Mouse (Mus musculus): ENCODE results near the gene Nrg3. TPM values are rescaled to one million over a fixed set of nuclear protein-coding genes. Genes with fewer than 3 reads are reported as not detected.
A peak's percentile ranks its signal among the peaks of the same experiment; 100 is the strongest.

The Nrg3 gene
- total RNA-seq (2021): 10 to 100 TPM; 66.5 to 78.1 TPM

GRCm38 (mm10) chr14:39472790-39473761 is at the start of gene Nrg3:
Gene Nrg3 (minus strand): TSS chr14:39473088.
- intact Hi-C loops (cut with DNase I): loop anchor here (5.0 kb wide), 1 partner anchor 476 kb away; no protein-coding TSS in a partner anchor
- peak; percentile 67 to 75 for DNase-seq (ENCODE audit: low spot score in 2 of 2)

DNA sequence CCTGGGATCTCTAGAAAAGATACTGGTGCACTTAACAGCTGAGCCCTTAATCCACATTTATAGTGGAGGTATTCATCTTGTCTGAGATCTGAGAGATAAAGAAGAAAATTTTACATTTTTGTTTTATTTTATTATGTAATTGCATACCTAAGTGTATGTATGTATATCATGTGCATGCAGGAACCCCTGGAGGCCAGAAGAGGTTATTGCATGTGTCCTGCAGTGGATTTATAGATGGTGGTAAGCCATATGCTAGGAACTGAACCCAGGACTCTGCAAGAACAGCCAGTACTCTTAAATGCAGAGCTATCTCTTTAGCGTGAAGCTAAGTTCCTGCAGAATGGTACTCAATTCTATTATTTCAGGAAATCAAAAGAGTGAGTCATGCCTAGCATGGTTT is 36.1 kb upstream of the Nrg3 start:
- no peak for DNase-seq (ENCODE audit: low spot score in 2 of 2)
- intact Hi-C loops (cut with DNase I): no loop called here

DNA sequence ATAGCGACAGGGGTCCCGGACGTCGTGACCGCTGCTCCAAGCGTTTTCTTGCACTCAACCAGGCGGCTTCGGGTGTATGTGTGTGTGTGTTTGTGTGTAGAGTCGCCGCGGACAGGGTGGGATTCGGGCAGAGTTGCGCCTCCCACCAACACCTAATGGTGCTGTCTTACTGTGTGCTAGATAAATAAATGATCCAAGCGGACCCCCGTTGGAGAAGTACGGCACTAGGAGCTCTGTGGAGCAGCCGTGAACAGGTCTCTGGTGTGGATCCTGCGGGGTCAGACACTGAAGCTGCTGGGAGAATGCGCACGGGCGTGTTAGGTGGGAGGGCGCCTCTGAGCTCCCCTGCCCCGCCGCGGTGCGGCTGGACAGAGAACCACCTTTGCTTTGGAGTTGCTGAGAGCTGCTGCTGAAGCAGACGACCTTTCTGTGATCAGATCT is 903 bp upstream of the Nrg3 start:
- peak; percentile 62 to 78 for DNase-seq (ENCODE audit: low spot score in 2 of 2)
- intact Hi-C loops (cut with DNase I): loop anchor here (5.0 kb wide), 1 partner anchor 476 kb away; no protein-coding TSS in a partner anchor

DNA sequence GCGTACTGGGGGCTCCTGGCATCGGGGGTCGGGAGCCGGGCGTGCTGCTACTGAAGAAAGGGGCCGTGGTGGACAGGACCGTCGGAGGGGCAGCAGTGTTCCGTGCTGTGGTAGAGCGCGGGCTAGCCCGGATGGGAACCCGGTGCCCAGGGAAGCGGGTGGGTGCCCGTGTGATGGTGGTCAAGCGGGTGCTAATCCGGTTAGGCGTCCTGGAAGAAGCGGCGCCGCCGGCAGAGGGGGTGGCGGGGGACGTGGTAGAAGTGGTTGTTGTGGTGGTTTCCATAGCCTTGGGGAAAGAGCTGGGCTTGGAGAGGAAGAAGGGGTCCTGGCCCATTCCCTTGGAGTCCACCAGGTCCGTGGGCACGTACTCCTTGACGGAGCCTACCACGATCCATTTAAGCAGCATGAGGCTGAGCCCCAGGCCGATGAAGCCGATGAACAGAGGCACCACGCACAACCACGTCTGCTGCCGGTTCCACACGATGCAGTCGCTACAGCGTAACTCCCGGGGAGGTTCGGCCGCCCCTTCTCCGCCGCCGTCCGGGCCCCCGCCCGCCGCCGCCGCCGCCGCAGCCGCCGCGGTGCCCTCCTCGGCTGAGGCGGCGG is 639 bp downstream of the Nrg3 start:
- peak; percentile 49 to 56 for DNase-seq (ENCODE audit: low spot score in 2 of 2)
- intact Hi-C loops (cut with DNase I): loop anchor here (5.0 kb wide), 1 partner anchor 475 kb away; no protein-coding TSS in a partner anchor

DNA sequence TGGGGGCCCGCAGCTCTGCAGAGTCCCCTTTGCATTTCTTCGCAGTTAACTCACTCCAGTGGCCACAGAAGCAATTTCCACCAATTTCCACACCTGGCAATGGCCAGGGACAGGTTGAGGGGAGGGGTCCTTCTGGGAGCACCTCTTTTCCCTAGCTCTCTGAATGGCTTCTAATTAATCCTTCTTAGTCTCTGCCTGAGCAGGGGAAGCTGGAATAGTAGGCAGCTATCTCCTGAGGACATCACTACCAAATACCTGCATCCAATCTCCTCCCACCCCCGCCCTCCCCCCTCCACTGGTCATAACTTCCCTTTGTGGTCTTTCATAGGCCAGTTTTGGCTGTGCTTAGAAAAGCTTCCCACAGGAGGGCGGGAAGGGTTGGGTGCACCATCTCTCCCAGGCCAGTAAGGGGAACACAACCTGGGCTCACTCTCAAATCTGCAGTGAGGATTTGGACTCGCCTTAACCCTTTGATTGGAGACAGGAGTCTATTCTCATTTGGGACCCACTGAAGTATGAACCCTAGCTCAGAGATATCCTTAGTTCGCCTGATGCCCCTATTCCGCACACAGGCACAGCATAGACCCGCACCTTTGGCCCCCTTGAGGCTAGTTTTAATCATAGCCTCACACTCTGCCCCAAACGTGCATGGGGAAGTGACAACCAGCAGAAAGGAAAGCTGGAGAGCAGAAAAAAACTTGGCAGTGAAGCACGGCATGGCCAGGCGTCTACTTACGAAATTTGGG is 1.5 kb downstream of the Nrg3 start:
- DNase-seq (ENCODE audit: low spot score in 2 of 2): peak in 1 of 2 experiments; percentile 39
- intact Hi-C loops (cut with DNase I): loop anchor here (5.0 kb wide), 1 partner anchor 474 kb away; no protein-coding TSS in a partner anchor

DNA sequence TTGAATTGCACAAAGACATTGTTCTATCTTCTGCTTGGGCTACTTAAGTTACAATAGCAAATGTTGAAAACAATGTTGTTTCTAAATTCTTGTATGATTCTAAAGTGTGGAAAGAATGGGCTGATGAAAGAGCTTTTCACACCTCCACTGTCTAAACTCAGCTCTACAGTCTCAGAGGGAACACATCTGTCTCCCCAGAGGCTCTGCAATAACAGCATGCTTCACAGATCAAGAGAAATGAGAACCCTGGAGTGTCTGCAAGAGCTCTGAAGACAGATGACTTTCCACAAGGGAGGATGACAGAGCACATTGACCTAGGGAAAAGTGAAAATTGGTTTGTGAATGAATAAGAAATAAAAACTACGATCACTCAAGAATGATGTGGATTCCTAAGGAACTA is 27.4 kb downstream of the Nrg3 start:
- intact Hi-C loops (cut with DNase I): no loop called here
- DNase-seq (ENCODE audit: low spot score in 2 of 2): no peak

DNA sequence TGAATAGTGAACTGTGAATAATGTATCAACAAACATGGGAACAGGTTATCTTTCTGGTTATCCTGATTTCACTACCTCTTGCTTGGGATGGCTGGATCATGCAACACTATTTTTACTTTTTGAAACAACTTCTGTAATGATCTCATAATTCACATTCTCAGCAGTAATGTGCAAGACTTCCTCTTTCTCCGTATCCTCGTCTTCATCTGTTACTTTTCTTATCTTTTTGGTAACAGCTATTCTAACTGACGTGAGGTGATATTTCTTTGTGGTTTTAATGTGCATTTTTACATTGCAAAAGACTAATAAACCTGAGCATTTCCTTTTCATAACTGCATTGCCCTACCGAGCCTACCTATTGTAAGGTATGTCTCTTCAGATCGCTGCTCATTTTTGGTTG is 44.4 kb downstream of the Nrg3 start:
- no peak for DNase-seq (ENCODE audit: low spot score in 2 of 2)

GRCm38 (mm10) chr14:39421874-39422273 is 51.0 kb downstream of the Nrg3 start:
- DNase-seq (ENCODE audit: low spot score in 2 of 2): no peak
- intact Hi-C loops (cut with DNase I): no loop called here

More for the DNA sequence above, 44.4 kb downstream of the Nrg3 start:
- intact Hi-C loops (cut with DNase I): no loop called here

GRCm38 (mm10) chr14:39413270-39413669 is 59.6 kb downstream of the Nrg3 start:
- no peak for DNase-seq (ENCODE audit: low spot score in 2 of 2)
- intact Hi-C loops (cut with DNase I): no loop called here

DNA sequence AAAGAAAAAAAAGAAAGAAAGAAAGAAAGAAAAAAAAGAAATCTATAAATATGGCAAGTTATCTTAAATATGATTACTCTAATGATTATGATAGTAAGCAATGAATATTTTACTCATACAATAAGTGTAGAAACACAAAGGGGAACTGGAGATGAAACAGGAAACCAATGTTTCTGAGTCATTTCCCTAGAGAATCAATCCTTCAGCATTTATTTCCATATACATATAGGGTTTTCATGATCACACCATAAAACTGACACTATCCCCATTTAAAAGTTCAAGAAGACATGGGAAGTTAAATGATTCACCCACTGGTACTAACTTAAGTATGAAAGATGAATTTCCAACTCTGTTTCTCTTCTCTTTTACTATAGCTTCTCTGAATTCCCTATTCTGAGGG is 86.0 kb downstream of the Nrg3 start:
- intact Hi-C loops (cut with DNase I): no loop called here
- DNase-seq (ENCODE audit: low spot score in 2 of 2): no peak

GRCm38 (mm10) chr14:39381321-39381720 is 91.6 kb downstream of the Nrg3 start:
- no peak for DNase-seq (ENCODE audit: low spot score in 2 of 2)
- intact Hi-C loops (cut with DNase I): no loop called here

- no peak for DNase-seq (ENCODE audit: low spot score in 2 of 2)
- intact Hi-C loops (cut with DNase I): no loop called here
These were observed 99.7 kb downstream of the Nrg3 start for GRCm38 (mm10) chr14:39373220-39373619.

DNA sequence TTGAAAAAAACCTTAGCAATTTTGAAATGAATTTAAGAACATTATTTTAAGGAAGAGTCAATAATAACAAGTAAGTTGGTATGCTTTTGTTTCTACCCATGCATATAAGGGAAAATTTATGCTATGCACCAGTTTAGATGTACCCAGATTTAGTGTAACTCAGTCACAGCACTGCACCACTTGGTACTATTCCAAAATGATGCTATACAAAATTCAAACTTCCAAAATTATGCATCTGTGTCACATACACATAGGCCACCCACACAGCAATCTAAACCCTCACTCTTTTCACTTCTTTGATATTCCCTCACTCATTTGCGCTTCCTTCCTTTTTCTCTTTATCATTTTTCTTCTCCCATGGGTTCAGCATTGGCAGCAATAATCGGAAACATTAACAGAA is 116.6 kb downstream of the Nrg3 start:
- no peak for DNase-seq (ENCODE audit: low spot score in 2 of 2)

GRCm38 (mm10) chr14:39351979-39352737 is 120.7 kb downstream of the Nrg3 start:
- intact Hi-C loops (cut with DNase I): no loop called here
- no peak for DNase-seq (ENCODE audit: low spot score in 2 of 2)

More for the DNA sequence above, 116.6 kb downstream of the Nrg3 start:
- intact Hi-C loops (cut with DNase I): no loop called here

- peak; percentile 32 to 42 for DNase-seq (ENCODE audit: low spot score in 2 of 2)
- intact Hi-C loops (cut with DNase I): no loop called here
These were observed 155.3 kb downstream of the Nrg3 start for GRCm38 (mm10) chr14:39317424-39318110.

DNA sequence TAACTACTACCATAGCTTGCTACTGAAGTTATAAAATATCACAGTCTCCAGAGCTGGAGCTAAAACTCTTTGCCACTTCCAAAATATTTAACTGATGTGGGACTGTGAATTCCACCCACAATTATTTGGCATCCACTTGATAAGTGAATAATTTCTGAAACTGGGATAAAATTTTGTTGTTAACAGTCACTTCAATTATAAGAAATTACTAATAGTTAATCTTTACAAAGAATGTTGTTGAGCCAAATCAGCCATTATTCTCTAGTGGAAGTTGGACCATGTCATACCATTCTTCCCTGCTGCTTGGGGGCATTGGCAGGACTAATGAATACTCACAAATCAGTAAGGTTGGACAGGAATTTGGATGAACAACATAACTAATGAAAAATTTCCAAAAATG is 158.8 kb downstream of the Nrg3 start:
- DNase-seq (ENCODE audit: low spot score in 2 of 2): no peak
- intact Hi-C loops (cut with DNase I): no loop called here

DNA sequence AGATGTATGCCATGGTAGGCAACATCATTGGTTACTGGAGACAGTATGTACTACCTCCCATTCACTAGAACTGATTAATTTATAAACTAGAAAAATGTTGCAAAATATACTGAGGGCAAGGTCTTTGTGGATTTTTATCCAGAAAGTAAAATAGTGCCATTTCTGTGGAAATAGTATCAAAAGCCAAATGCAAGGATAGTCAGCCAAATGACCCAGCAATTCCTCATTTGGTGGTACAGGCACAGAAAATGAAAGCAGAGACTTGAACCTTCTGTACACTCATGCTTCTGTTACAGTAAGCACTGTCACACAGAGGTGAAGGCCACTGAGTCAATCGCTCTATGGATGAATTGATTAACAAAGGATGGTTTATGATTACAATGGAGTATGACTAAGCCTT is 207.8 kb downstream of the Nrg3 start:
- DNase-seq (ENCODE audit: low spot score in 2 of 2): no peak
- intact Hi-C loops (cut with DNase I): no loop called here

DNA sequence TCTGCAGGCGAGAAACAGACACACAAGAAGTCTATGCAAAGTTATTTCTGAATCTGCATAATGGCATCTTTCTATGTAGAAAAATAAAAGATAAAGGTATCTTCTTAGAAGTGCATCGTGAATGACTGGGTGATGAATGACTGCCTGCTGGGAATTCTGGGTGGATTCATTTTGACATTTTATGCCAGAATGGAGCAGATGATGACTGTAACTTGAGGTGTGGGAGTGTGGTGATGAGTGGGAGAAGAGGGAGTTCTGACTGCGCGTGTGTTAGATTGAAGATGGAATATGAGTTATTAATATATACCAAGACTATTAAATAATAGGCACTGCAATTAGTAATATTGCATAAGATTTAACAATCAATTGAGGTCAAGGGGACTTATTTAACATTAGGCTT is 208.5 kb downstream of the Nrg3 start:
- intact Hi-C loops (cut with DNase I): no loop called here

GRCm38 (mm10) chr14:39261016-39261415 is 211.9 kb downstream of the Nrg3 start:
- intact Hi-C loops (cut with DNase I): no loop called here
- no peak for DNase-seq (ENCODE audit: low spot score in 2 of 2)

More for the DNA sequence above, 208.5 kb downstream of the Nrg3 start:
- no peak for DNase-seq (ENCODE audit: low spot score in 2 of 2)
